Mouse (Mus musculus) bone marrow, adult 2 months (tissue): ENCODE data around the gene U2surp. TPM values are rescaled to one million over a fixed set of nuclear protein-coding genes. Genes with fewer than 3 reads are reported as not detected.
A peak's percentile ranks its signal among the peaks of the same experiment; 100 is the strongest.

Source experiments
- H3K27ac ChIP-seq: fragments of 200-500 bp; 2 replicates; pipeline ENCODE4 v1.5.1; 2012; ENCODE audit warnings: low read depth, mild to moderate bottlenecking, control low read depth, inconsistent platforms, low read length; ENCODE audit not compliant: control insufficient read depth, poor library complexity, insufficient read depth
- H3K4me1 ChIP-seq: fragments of 200-500 bp; 2 replicates; pipeline ENCODE4 v1.6.1; 2011; ENCODE audit warnings: low read length; ENCODE audit not compliant: control insufficient read depth, insufficient read depth
- H3K4me3 ChIP-seq: fragments of 200-500 bp; replicated peaks from 2 replicates; pipeline ENCODE3; 2011; ENCODE audit warnings: mild to moderate bottlenecking, low read depth, low read length, control low read depth; ENCODE audit not compliant: control insufficient read depth
- CTCF ChIP-seq: fragments of 200-500 bp; IDR thresholded peaks from 2 replicates; pipeline ENCODE4 v1.5.1; 2011; ENCODE audit warnings: low read length, control low read depth; ENCODE audit not compliant: control insufficient read depth, insufficient read depth
- POLR2A ChIP-seq: fragments of 200-500 bp; IDR thresholded peaks from 2 replicates; pipeline ENCODE4 v1.6.1; 2011; ENCODE audit warnings: low read depth, mild to moderate bottlenecking, control low read depth, low read length, borderline replicate concordance; ENCODE audit not compliant: control insufficient read depth
- WGBS: fragments of 180-500 bp; shearing (Covaris S2); methylation state at CpG from one replicate; pipeline ENCODE4 v1.1.7; 2018; 5-methylcytosine and 5-hydroxymethylcytosine counted together
- polyA plus RNA-seq: library from polyadenylated mRNA; stranded (reverse); fragments of >200 nt; gene quantifications from 2 replicates; pipeline ENCODE4 v1.2.4, GENCODE M21; 2011; ENCODE audit warnings: low replicate concordance; ENCODE audit not compliant: missing spikeins, insufficient read depth, insufficient read length

U2surp gene
- polyA plus RNA-seq, 1 experiment, result 79.3 TPM

DNA sequence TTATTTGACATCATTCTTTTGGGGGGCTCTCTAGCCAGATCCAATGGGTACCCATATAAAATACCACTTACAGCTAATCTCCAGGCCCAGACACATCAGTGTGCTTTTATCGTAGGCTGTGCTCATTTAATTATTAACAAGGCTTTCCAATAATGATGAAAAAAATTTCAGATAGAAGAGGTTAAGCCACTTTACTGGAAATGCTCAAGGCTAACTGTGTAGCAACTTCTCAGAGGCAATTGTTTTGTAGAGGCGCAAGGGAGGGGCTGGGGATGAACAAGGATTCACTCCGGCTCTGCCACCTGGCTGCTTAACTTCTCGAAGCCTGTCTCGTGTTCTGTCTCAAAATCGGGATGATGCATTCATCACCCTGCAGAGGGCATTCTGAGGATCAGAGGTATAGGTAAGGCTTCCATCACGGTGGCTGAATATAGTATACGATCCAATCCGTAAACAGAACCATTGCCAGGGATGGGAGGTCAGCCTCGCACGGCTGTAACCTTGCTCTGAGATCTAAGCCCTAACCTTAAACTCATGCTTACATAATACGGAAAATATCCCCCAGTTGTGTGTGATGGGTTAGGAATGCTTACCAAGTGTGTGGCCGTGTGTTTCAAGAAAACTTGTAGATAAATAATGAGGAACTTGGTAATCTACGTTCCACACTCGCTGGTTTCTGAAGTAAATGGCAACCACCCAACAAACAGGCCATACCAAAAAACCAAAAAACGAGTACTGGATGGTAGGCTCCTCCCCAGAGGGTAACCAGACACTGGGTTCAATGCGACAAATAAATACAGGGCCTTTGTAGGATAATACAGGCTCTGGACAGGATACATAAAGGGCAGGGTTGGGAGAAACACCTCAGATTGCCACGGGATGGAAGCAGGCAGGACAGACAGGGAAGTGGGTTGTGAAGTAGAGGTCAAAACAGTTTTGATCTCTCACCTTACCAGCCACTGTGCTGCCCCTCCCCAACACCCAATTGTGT, 42.7 kb upstream of the U2surp start:
- TF ChIP-seq POLR2A (no peak), CTCF (no peak)
- Histone ChIP-seq H3K4me1 (peaks cover 6% of the 10 kb centered on the region; the same call in 1 of the 2 replicates), H3K4me3 (peak overlapping the region; percentile 16), H3K27ac (peak overlapping the region; percentile 97)
- WGBS, result 37% methylated on average over 18 of the region's 18 CpGs

DNA sequence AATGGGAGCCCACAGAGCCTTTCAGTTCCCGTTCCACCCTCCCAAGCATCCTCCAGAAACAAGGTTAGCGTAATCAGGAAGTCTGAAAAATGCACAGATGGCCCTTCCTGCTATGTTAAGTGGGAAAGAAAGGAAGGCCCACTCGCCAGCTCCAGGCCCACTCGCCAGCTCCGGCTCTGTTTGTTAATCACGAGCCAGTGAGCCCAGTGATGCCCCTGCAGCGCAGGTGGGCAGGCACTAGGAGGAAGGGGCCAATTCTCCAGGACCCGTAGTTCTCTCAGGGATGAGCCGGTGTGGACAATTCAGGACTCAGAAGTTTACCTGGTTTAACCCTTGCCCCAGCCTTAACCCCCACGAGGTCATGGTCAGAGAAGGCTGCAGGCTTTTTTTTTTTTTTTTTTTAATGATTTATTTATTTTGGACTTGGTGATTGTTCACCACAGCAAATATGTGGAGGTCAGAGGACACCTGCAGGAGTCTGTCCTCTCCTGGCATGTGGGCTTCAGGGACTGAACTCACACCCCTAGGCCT, 40.4 kb upstream of the U2surp start:
- WGBS, result 79% methylated on average over 10 of the region's 10 CpGs
- peak overlapping the region; percentile 29 for H3K27ac ChIP-seq
- no peak overlapping the region for H3K4me3 ChIP-seq
- no peak for TF ChIP-seq POLR2A
- no peak for TF ChIP-seq CTCF
- H3K4me1 ChIP-seq, result peaks cover 6% of the 10 kb centered on the region; the same call in 1 of the 2 replicates

GRCm38 (mm10) chr9:95550856-95551774, 39.3 kb upstream of the U2surp start:
- Histone ChIP-seq H3K4me1 (peaks cover 6% of the 10 kb centered on the region; the same call in 1 of the 2 replicates), H3K4me3 (no peak overlapping the region), H3K27ac (peak overlapping the region; percentile 64)
- 70% methylated on average over 9 of the region's 9 CpGs for WGBS
- no peak for TF ChIP-seq CTCF
- no peak for TF ChIP-seq POLR2A

GRCm38 (mm10) chr9:95549626-95550411, 38.0 kb upstream of the U2surp start:
- WGBS, result 78% methylated on average over 15 of the region's 15 CpGs
- TF ChIP-seq CTCF (no peak), POLR2A (no peak)
- Histone ChIP-seq H3K4me1 (peaks cover 6% of the 10 kb centered on the region; the same call in 1 of the 2 replicates), H3K27ac (no peak overlapping the region; the same call in 1 of the 2 replicates), H3K4me3 (no peak overlapping the region)

DNA sequence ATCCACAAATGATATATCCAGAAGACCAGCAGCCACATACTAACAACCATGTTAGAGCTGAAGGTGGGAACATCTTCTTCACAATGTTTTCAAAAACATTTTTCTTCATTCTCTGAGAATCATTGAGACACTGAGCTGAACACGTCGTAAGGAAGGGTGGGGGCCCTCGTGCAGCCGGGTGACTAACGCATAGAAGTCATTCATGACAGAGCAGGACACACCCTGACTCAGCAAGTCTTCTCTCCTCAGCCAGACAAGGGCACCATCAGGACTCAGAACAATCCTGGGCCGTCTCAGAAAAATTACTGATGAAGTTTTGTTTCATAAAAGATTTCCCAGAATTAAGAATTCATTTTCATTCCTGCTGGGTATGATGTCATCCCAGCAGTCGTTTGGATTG, 34.9 kb upstream of the U2surp start:
- H3K4me3 ChIP-seq, result no peak overlapping the region
- H3K27ac ChIP-seq, result no peak overlapping the region
- peaks cover 5% of the 10 kb centered on the region for H3K4me1 ChIP-seq
- WGBS, result 20% methylated on average over 7 of the region's 7 CpGs
- no peak for TF ChIP-seq POLR2A
- no peak for TF ChIP-seq CTCF

DNA sequence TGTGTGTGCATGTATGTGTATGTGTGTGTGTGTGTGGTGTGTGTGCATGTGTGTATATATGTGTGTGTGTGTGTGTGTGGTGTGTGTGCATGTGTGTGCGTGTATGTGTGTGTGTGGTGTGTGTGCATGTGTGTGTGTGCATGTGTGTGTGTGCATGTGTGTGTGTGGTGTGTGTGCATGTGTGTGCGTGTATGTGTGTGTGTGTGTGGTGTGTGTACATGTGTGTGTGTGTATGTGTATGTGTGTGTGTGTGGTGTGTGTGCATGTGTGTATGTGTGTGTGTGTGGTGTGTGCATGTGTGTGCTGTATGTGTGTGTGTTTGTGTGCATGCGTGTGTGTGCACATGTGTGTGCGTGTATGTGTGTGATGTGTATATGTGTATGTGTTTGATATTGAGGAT, 32.8 kb upstream of the U2surp start:
- no peak for TF ChIP-seq CTCF
- TF ChIP-seq POLR2A, result no peak
- WGBS, result 95% methylated on average over 4 of the region's 4 CpGs
- Histone ChIP-seq H3K4me1 (peaks cover 4% of the 10 kb centered on the region), H3K4me3 (no peak overlapping the region), H3K27ac (no peak overlapping the region)

DNA sequence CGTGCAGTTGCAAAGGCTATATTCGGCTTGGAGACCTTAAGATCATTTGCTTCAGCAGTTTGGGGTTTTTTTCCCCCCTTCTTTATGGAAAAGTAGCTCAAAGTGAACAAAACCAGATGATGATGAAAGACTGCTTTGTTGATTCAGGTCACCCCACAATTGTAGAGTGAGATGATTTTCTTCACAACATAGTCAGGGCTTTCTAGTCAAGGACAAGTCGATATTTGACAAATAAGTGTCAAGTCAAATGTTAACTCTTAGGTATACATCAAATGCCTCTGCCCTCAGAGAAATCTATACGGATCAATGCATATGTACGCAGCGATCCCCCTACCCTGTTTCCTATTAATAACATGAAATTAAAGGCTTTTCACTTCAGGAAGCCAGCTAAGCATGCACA, 30.7 kb upstream of the U2surp start:
- Histone ChIP-seq H3K4me3 (no peak overlapping the region), H3K4me1 (peaks cover 4% of the 10 kb centered on the region), H3K27ac (no peak overlapping the region)
- whole genome bisulfite sequencing, result 85% methylated on average over 6 of the region's 6 CpGs
- TF ChIP-seq CTCF, result no peak
- TF ChIP-seq POLR2A, result no peak
